Mouse (Mus musculus): ENCODE measurements around the gene Dqx1. TPM values are rescaled to one million over a fixed set of nuclear protein-coding genes. Genes with fewer than 3 reads are reported as not detected.

Dqx1 gene
- polyA plus RNA-seq (2017; shearing (Covaris generic)) = 1 to 10 TPM; 4.0 to 5.2 TPM

GRCm38 (mm10) chr6:83057790-83058189 is at the start of gene Dqx1:
TSS of gene Dqx1 (plus strand) at chr6:83057844.

GRCm38 (mm10) chr6:83033249-83034185 is 24.1 kb upstream of the Dqx1 start, which contains the start of the genes Dok1 and Loxl3:
TSS of gene Dok1 (minus strand) at chr6:83033471.
TSS of gene Loxl3 (plus strand) at chr6:83034173.

GRCm38 (mm10) chr6:83054074-83054851 is 3.4 kb upstream of the Dqx1 start, which contains the start of gene Aup1:
TSS of gene Aup1 (plus strand) at chr6:83054521.

DNA sequence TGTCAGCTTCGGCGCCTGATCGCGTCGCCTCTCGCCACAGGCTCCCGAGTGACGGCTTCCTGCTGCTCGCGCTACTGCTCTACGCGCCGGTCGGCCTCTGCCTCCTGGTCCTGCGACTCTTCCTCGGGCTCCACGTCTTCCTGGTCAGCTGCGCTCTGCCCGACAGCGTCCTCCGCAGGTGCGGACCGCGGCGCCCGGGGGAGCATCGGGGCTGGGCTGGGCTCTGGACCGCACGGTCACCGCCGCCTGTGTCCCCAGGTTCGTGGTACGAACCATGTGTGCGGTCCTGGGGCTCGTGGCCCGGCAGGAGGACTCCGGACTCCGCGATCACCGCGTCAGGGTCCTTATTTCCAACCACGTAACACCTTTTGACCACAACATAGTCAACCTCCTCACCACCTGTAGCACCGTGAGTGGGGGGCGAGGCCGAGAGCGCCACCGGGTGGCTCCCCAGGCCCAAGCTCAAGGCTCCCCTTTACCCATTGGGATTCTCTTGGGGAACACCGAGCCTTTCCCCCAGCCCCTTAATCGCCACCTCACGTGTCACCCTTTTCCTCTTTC is 2.7 kb upstream of the Dqx1 start, which contains the start of gene Htra2:
Gene Htra2 (minus strand): TSS at position 403 of the 561 bp plus-strand sequence.

GRCm38 (mm10) chr6:83070247-83070310 is 12.4 kb downstream of the Dqx1 start, which contains the start of gene Tlx2:
TSS of gene Tlx2 (minus strand) at chr6:83070293.

GRCm38 (mm10) chr6:83077630-83078323 is 20.1 kb downstream of the Dqx1 start, which contains the start of gene Pcgf1:
TSS of gene Pcgf1 (plus strand) at chr6:83077869.

GRCm38 (mm10) chr6:83086121-83087035 is 28.7 kb downstream of the Dqx1 start, which contains the start of gene Lbx2:
TSS of gene Lbx2 (plus strand) at chr6:83086367.

GRCm38 (mm10) chr6:83101316-83101687 is 43.7 kb downstream of the Dqx1 start, which contains the start of the genes Ccdc142 and Gm42688:
TSS of gene Ccdc142 (plus strand) at chr6:83101601.
TSS of gene Gm42688 (plus strand) at chr6:83101617.

GRCm38 (mm10) chr6:83108762-83109668 is 51.4 kb downstream of the Dqx1 start, which contains the start of gene Mrpl53:
TSS of gene Mrpl53 (plus strand) at chr6:83109040.

GRCm38 (mm10) chr6:83115011-83115671 is 57.5 kb downstream of the Dqx1 start, which contains the start of gene Mogs:
TSS of gene Mogs (plus strand) at chr6:83115496.

Other genes with a start within 250 kb of the Dqx1 start
- gene Sema4f, start 118.1 kb upstream of the Dqx1 start, polyA plus RNA-seq (2017; shearing (Covaris generic)) = 10 to 100 TPM in 1 of 2 experiments, 1 to 10 TPM in 1; 7.1 to 20.7 TPM
- 1 to 10 TPM in 1 of 2 experiments, under 1 TPM in 1; 0.43 to 1.6 TPM for gene M1ap, start 110.9 kb upstream of the Dqx1 start, polyA plus RNA-seq (2017; shearing (Covaris generic))
- 10 to 100 TPM; 36.1 to 52.2 TPM for gene Dok1, start 24.4 kb upstream of the Dqx1 start, polyA plus RNA-seq (2017; shearing (Covaris generic))
- 1 to 10 TPM in 1 of 2 experiments, under 1 TPM in 1; 0.45 to 1.5 TPM for gene Loxl3, start 23.7 kb upstream of the Dqx1 start, polyA plus RNA-seq (2017; shearing (Covaris generic))
- gene Aup1, start 3.3 kb upstream of the Dqx1 start, polyA plus RNA-seq (2017; shearing (Covaris generic)) = 100 to 1,000 TPM; 515 to 545 TPM
- 10 to 100 TPM; 65.2 to 79.9 TPM for gene Htra2, start 2.6 kb upstream of the Dqx1 start, polyA plus RNA-seq (2017; shearing (Covaris generic))
- 1 to 10 TPM in 1 of 2 experiments, not detected in 1; 1.1 TPM for gene Tlx2, start 12.4 kb downstream of the Dqx1 start, polyA plus RNA-seq (2017; shearing (Covaris generic))
- gene Pcgf1, start 20.0 kb downstream of the Dqx1 start, polyA plus RNA-seq (2017; shearing (Covaris generic)) = 10 to 100 TPM; 43.3 to 49.9 TPM
- under 1 TPM in 1 of 2 experiments, not detected in 1; 0.71 TPM for gene Lbx2, start 28.5 kb downstream of the Dqx1 start, polyA plus RNA-seq (2017; shearing (Covaris generic))
- gene Ccdc142, start 43.8 kb downstream of the Dqx1 start, polyA plus RNA-seq (2017; shearing (Covaris generic)) = 10 to 100 TPM in 1 of 2 experiments, 1 to 10 TPM in 1; 6.6 to 25.0 TPM
- gene Gm42688, start 43.8 kb downstream of the Dqx1 start, polyA plus RNA-seq (2017; shearing (Covaris generic)) = 10 to 100 TPM; 12.7 to 25.2 TPM
- 10 to 100 TPM; 52.5 to 67.4 TPM for gene Mrpl53, start 51.2 kb downstream of the Dqx1 start, polyA plus RNA-seq (2017; shearing (Covaris generic))
- gene Mogs, start 57.7 kb downstream of the Dqx1 start, polyA plus RNA-seq (2017; shearing (Covaris generic)) = 100 to 1,000 TPM; 137 to 144 TPM
- gene Wbp1, start 63.7 kb downstream of the Dqx1 start, polyA plus RNA-seq (2017; shearing (Covaris generic)) = 10 to 100 TPM; 70.7 to 97.0 TPM
- 10 to 100 TPM; 44.9 to 52.2 TPM for gene Ino80b, start 67.6 kb downstream of the Dqx1 start, polyA plus RNA-seq (2017; shearing (Covaris generic))
- gene Rtkn, start 77.6 kb downstream of the Dqx1 start, polyA plus RNA-seq (2017; shearing (Covaris generic)) = 1 to 10 TPM in 1 of 2 experiments, under 1 TPM in 1; 0.61 to 1.1 TPM
- gene Wdr54, start 98.6 kb downstream of the Dqx1 start, polyA plus RNA-seq (2017; shearing (Covaris generic)) = under 1 TPM in 1 of 2 experiments, not detected in 1; 0.35 TPM
- not detected for gene 1700003E16Rik, start 98.6 kb downstream of the Dqx1 start, polyA plus RNA-seq (2017; shearing (Covaris generic))
- gene Dctn1, start 108.1 kb downstream of the Dqx1 start, polyA plus RNA-seq (2017; shearing (Covaris generic)) = 100 to 1,000 TPM in 1 of 2 experiments, 10 to 100 TPM in 1; 65.2 to 105 TPM
- gene Slc4a5, start 162.0 kb downstream of the Dqx1 start, polyA plus RNA-seq (2017; shearing (Covaris generic)) = under 1 TPM; 0.48 to 0.61 TPM

Data from inflammation-experienced regulatory T-cells (primary cell).